Mouse (Mus musculus) liver, postnatal 0 days (tissue): Measurements from ENCODE around the gene Slc24a4. TPM values are rescaled to one million over a fixed set of nuclear protein-coding genes. Genes with fewer than 3 reads are reported as not detected.

Source experiments
- ATAC-seq: fragments of 200-750 bp; cut with Nextera tagmentation; 2 replicates; pipeline ENCODE4 v1.8.0; 2017; ENCODE audit warnings: mild to moderate bottlenecking, moderate library complexity
- DNase-seq: peaks from one replicate; pipeline ENCODE4 v3.0.0-alpha.2; 2016
- H3K27ac ChIP-seq: fragments of 300-500 bp; sonication (generic); 2 replicates; pipeline ENCODE4 v1.5.1; 2014; ENCODE audit warnings: antibody characterized with exemption, moderate library complexity, mild to moderate bottlenecking, low read depth
- H3K27me3 ChIP-seq: fragments of 300-500 bp; sonication (generic); 2 replicates; pipeline ENCODE4 v1.6.1; 2014; ENCODE audit warnings: low read length, control low read depth, mixed read lengths; ENCODE audit not compliant: insufficient read depth
- H3K36me3 ChIP-seq: fragments of 300-500 bp; sonication (generic); replicated peaks from 2 replicates; pipeline ENCODE4 v1.6.1; 2014; ENCODE audit warnings: mild to moderate bottlenecking, control low read depth, low read length, moderate library complexity, mixed read lengths; ENCODE audit not compliant: insufficient read depth
- H3K4me1 ChIP-seq: fragments of 300-500 bp; sonication (generic); 2 replicates; pipeline ENCODE4 v1.6.1; 2014; ENCODE audit warnings: antibody characterized with exemption, mild to moderate bottlenecking, control low read depth; ENCODE audit not compliant: insufficient read depth
- H3K4me2 ChIP-seq: fragments of 300-500 bp; sonication (generic); 2 replicates; pipeline ENCODE4 v1.6.1; 2014; ENCODE audit warnings: low read depth, mild to moderate bottlenecking, low read length, moderate library complexity, mixed read lengths
- H3K4me3 ChIP-seq: fragments of 300-500 bp; sonication (generic); 2 replicates; pipeline ENCODE4 v1.5.1; 2014; ENCODE audit warnings: low read depth, low read length
- H3K9ac ChIP-seq: fragments of 300-500 bp; sonication (generic); replicated peaks from 2 replicates; pipeline ENCODE4 v1.6.1; 2014; ENCODE audit warnings: mild to moderate bottlenecking, moderate library complexity
- H3K9me3 ChIP-seq: fragments of 300-500 bp; sonication (generic); 2 replicates; pipeline ENCODE4 v1.6.1; 2016; ENCODE audit warnings: mild to moderate bottlenecking, control low read depth, low read length, mixed read lengths
- CTCF ChIP-seq: sonication (generic); IDR thresholded peaks from 2 replicates; pipeline ENCODE4 v1.5.1; 2016; ENCODE audit warnings: antibody characterized with exemption, low read depth
- EP300 ChIP-seq: IDR thresholded peaks from 2 replicates; pipeline ENCODE4 v1.6.1; 2016; ENCODE audit warnings: antibody characterized with exemption, low read depth, mild to moderate bottlenecking
- WGBS: fragments of 180-500 bp; shearing (Covaris S2); extraction: QIAGEN DNeasy Blood & Tissue Kit; methylation state at CpG from one replicate; pipeline ENCODE4 v1.1.7; 2014; ENCODE audit not compliant: insufficient replicate concordance; 5-methylcytosine and 5-hydroxymethylcytosine counted together
- polyA plus RNA-seq: library from polyadenylated mRNA; unstranded; fragments of >200 nt; fragmentation: Nextera tagmentation; extraction: Ambion mirVana; gene quantifications from 2 replicates; pipeline ENCODE4 v1.2.1, GENCODE M21; 2015

The Slc24a4 gene
- polyA plus RNA-seq, 1 experiment from 2014 or later = 0.08 TPM

DNA sequence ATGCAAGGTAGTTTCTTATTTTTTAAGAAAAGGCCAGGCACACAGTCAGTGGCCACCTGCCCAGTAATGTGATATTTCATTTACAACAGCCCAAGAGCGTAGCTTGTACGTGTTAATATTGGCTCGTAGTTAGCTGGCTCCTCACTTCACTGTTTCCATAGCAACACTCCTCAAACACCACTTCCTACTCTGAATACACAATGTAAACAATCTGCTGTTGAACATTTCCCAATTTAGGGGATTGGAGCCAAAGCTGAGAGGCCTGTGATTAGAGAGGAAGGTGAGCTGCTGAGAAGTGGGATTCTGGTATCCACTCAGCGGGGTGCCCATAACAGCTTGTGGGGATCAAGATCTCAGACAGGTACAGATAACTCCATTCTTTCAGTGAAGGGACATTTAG lies 16.0 kb upstream of the Slc24a4 start:
- 39% methylated on average over 4 of the region's 4 CpGs for whole genome bisulfite sequencing
- peak; percentile 88 for ATAC-seq
- no peaks in the 10 kb centered on the region for H3K9me3 ChIP-seq
- H3K36me3 ChIP-seq = no peaks in the 10 kb centered on the region
- H3K27me3 ChIP-seq = no peaks in the 10 kb centered on the region
- no peak overlapping the region for H3K9ac ChIP-seq
- H3K4me3 ChIP-seq = no peak overlapping the region
- DNase-seq = no peak
- no peak overlapping the region for H3K27ac ChIP-seq
- peaks cover 10% of the 10 kb centered on the region for H3K4me1 ChIP-seq
- H3K4me2 ChIP-seq = no peak overlapping the region
- no peak for TF ChIP-seq EP300
- TF ChIP-seq CTCF = no peak

- Histone ChIP-seq H3K27ac (no peak overlapping the region), H3K4me1 (peaks cover 10% of the 10 kb centered on the region), H3K36me3 (no peaks in the 10 kb centered on the region), H3K4me2 (no peak overlapping the region), H3K27me3 (no peaks in the 10 kb centered on the region), H3K9me3 (no peaks in the 10 kb centered on the region), H3K4me3 (no peak overlapping the region), H3K9ac (no peak overlapping the region)
- TF ChIP-seq EP300 (no peak), CTCF (no peak)
- ATAC-seq (peak; percentile 54; the same call in 1 of the 2 replicates), DNase-seq (no peak)
- WGBS = 62% methylated on average over 7 of the region's 7 CpGs
Measured at GRCm38 (mm10) chr12:102112901-102113300, 15.6 kb upstream of the Slc24a4 start.

- 64% methylated on average over 3 of the region's 3 CpGs for WGBS
Measured at GRCm38 (mm10) chr12:102113391-102113790, 15.1 kb upstream of the Slc24a4 start.

DNA sequence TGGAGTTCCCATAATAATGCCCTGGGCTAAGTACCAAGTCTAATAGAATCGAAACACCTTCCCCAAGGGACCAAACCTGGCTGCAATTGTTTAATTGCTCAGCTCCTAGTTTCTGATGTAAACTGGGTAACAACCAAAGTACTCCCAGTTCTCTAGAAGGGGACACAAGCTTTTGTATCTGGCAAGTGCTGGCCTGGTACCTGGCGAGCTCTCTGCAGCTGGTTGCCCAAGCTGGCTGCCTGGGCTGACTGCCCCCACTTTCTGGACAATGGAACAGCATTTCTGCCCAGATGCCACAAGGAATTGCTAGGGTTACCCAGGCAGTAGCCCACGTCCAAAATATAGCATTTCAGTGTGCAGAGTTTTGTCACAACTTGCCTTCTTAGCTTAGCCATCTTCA lies 12.0 kb upstream of the Slc24a4 start:
- H3K36me3 ChIP-seq = no peaks in the 10 kb centered on the region
- ATAC-seq (no peak), DNase-seq (no peak)
- 58% methylated on average over 3 of the region's 3 CpGs for WGBS
- peaks cover 6% of the 10 kb centered on the region for H3K4me1 ChIP-seq
- H3K9ac ChIP-seq = no peak overlapping the region
- H3K27ac ChIP-seq = no peak overlapping the region
- no peaks in the 10 kb centered on the region for H3K27me3 ChIP-seq
- no peak overlapping the region for H3K4me2 ChIP-seq
- no peak for TF ChIP-seq EP300
- no peak for TF ChIP-seq CTCF
- no peaks in the 10 kb centered on the region for H3K9me3 ChIP-seq
- no peak overlapping the region for H3K4me3 ChIP-seq

More at GRCm38 (mm10) chr12:102113391-102113790, 15.1 kb upstream of the Slc24a4 start:
- no peak for TF ChIP-seq CTCF
- no peak for TF ChIP-seq EP300
- DNase-seq (no peak), ATAC-seq (no peak)
- no peak overlapping the region for H3K4me3 ChIP-seq
- H3K36me3 ChIP-seq = no peaks in the 10 kb centered on the region
- no peak overlapping the region for H3K4me2 ChIP-seq
- no peaks in the 10 kb centered on the region for H3K9me3 ChIP-seq
- no peak overlapping the region for H3K9ac ChIP-seq
- H3K4me1 ChIP-seq = peaks cover 10% of the 10 kb centered on the region
- H3K27ac ChIP-seq = no peak overlapping the region
- no peaks in the 10 kb centered on the region for H3K27me3 ChIP-seq

DNA sequence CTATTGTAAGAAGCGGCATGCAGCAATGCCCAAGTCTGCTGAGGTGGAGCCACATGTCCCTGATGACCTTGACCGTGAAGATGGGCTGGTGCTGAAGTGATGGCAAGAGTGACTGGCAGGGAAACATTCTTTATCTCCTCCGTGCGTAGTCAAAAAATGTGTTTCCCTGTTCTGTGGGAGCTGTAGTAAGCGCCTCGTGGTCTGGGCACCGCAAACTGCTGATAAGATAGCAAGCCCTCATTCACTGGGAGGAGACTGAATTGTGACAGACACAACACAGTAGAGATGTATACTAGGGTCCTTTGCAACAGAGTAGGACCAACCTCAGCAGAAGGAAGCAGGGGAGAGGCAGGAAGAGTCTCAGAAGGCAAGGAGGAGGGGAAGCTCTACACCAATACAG lies 10.5 kb upstream of the Slc24a4 start:
- DNase-seq (no peak), ATAC-seq (no peak)
- WGBS = 36% methylated on average over 7 of the region's 7 CpGs
- TF ChIP-seq EP300 (no peak), CTCF (no peak)
- no peak overlapping the region for H3K9ac ChIP-seq
- H3K27ac ChIP-seq = no peak overlapping the region
- H3K4me1 ChIP-seq = peaks cover 3% of the 10 kb centered on the region
- no peak overlapping the region for H3K4me2 ChIP-seq
- no peaks in the 10 kb centered on the region for H3K36me3 ChIP-seq
- H3K9me3 ChIP-seq = no peaks in the 10 kb centered on the region
- no peak overlapping the region for H3K4me3 ChIP-seq
- H3K27me3 ChIP-seq = no peaks in the 10 kb centered on the region

GRCm38 (mm10) chr12:102127601-102128000 lies 932 bp upstream of the Slc24a4 start:
- ATAC-seq (no peak), DNase-seq (no peak)
- Histone ChIP-seq H3K27me3 (peaks cover 46% of the 10 kb centered on the region), H3K27ac (no peak overlapping the region), H3K4me1 (peaks cover 9% of the 10 kb centered on the region; the same call in 1 of the 2 replicates), H3K4me2 (peak overlapping the region; percentile 82; the same call in 1 of the 2 replicates), H3K9me3 (no peaks in the 10 kb centered on the region), H3K9ac (no peak overlapping the region), H3K4me3 (peak overlapping the region; percentile 45; the same call in 1 of the 2 replicates), H3K36me3 (no peaks in the 10 kb centered on the region)
- 15% methylated on average over 7 of the region's 7 CpGs for WGBS
- TF ChIP-seq EP300 = no peak
- TF ChIP-seq CTCF = no peak
